Mouse (Mus musculus) gonadal fat pad, adult 2 months (tissue): ENCODE measurements around the gene Slf2. TPM values are rescaled to one million over a fixed set of nuclear protein-coding genes. Genes with fewer than 3 reads are reported as not detected.

Experiments
- DNase-seq: peaks from one replicate; pipeline ENCODE4 v3.0.0-alpha.2; 2012; ENCODE audit warnings: low read depth
- polyA plus RNA-seq: library from polyadenylated mRNA; depleted of rRNA; stranded (reverse); fragments of >200 nt; gene quantifications from 2 replicates; pipeline ENCODE4 v1.2.3, GENCODE M21; 2012; rRNA removed

Gene Slf2
- 45.2 and 53.7 TPM in 2 replicates for polyA plus RNA-seq

DNA sequence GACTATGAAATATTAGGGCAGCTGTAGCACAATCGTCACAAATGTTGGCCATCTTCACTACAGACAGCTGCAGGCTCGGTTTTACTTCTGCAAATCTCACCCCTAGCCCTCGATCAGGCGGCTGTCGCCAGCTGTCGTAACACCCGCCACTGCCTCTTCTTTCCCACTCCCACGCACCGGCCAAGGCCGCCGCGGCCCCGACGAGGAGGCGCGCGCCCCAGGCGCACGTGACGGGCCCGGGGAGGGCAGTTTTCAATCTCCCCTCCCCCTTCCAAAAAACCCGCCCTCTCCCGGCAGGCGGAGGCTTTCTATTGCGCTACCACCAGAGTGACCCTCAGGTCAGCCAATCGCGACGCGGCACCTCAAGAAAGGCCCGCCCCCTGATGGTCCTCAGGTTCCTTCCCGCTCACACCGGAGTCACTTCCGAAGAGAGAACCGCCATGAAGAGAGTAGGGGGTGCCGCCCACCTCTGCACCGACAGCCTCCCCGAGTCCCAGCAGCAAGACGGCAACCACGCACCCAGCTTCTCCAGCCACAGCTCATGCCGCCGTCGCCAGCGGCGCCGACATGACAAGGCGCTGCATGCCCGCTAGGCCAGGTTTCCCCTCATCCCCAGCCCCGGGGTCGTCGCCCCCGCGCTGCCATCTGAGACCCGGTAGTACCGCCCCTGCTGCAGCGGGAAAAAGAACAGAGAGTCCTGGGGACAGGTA lies at the start of gene Slf2:
TSS of gene Slf2 (plus strand) at position 408 of the 710 bp plus-strand sequence.
- peak; percentile 63 for DNase-seq

DNA sequence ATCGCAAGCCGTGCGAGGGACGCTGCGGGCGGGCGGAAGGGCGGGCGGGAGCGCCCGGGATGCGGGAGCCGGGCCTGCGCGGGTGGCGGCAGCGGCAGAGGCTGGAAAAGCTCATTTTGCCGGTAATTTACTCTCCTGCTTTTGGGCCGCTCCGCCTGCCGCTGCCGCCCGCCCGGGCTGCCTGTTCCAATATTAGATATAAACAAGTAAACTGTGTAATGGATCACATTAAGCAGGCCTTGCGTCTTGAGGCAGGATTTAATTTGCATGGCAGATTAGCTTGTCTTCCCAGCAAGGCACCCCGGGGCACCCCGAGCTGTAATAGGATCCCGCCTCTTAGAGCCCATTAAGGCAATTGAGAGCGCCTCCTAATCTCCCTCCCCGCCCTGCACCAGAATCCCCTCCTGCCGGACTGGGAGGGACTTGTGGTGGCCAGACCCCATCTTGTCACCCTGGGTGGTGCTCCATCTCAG lies 48.4 kb upstream of the Slf2 start:
- no peak for DNase-seq

DNA sequence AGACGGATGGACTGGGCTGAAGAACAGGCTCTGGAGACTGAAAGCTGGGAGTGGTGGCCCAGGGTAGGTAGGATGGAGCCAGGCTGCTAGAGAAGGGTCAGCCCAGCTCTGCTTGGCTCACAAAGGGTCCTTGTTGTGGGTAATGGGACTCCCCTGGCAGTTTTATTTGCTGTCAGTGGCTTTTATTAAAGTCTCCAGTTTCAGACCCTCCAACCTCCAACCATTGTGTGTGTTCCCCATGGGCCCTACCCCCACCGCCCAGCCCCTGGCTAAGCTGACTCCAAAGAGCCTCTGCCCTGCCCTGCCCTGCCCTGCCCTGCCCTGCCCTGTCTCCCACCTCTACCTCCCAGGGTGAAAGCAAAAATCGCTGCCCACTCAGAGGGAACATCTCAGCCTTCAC lies 46.6 kb upstream of the Slf2 start:
- DNase-seq, result no peak

DNA sequence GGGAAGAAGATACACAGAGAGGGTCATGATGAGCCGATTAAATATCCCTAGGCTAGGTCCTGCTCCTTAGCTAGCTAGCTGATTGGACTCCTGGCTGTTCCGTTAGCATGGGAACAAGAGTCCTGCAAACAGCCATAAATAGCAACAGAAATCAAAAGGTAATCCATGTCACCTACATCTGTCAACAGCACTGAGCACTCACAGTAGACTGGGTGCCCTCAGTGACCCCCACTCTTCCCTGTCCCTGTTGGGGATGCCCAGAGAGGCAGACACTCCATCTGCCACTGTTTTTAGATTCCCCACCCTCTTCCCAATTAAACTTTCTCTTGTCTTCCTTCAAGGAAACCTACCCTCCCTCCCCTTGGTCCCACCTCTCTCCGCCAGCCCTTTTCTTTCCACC lies 44.5 kb upstream of the Slf2 start:
- no peak for DNase-seq

DNA sequence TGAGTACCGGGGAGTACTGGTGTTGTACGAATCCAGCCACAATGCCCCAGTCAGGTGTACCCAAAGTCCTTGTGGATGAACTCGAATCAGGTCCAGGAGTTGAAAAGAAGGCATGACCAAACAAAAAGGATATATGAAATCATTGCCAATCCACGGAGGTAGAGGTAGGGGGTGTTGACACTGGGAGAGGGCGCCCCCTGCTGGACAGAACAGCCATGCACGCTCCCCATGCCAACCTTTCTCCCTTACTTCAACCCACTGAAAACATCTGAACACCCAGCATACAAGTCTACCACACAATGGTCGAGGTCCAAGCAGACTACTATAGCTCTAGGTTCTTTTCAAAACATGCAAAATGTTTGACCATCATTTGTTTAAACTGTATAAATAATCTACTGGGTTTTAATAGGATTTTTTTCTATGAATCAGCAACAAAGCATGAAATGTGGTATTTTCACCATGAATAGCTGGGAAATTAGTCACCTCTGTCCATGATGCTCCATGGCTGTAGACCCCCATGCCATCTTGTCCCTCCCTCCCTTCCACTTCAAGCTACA lies 43.2 kb upstream of the Slf2 start:
- DNase-seq, result no peak

DNA sequence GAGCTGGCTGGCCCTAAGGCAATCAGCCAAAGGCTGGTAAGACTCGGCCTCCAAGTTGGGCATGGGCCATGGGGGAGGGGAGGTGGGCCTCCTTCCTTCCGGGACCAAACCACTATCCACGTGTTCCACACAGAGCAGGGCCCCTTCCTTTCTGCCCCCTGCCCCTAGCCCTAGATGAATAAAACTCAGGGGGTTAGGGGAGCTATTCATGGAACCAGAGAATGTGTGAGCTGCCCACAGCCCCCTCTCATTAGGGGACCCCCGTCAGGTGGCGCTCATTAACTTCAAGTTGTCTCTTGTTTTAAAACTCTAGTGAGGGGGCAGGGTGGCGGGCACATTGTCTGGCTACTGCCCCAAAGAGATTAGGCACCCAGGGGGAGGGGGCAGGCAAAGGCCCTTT lies 41.4 kb upstream of the Slf2 start:
- no peak for DNase-seq

DNA sequence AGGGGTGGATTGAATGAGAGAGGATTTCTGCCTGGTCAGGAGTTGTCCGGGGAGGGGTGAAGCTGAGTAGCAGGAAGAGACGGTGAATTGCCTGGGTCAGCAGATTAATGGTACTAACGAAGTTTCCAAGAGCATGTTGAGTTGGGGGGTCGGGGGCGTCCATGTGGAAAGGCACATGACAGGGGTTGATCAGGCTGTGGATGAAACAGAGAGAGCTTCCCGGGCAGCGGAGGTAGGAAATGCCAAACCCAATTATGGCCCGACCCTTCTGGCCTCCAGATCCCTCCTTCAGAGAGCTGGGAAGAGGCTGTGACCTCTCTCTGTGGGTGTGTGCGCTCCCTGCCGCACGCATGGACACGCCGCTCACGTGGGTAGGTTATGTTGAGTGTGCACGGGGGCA lies 39.5 kb upstream of the Slf2 start:
- DNase-seq, result no peak

DNA sequence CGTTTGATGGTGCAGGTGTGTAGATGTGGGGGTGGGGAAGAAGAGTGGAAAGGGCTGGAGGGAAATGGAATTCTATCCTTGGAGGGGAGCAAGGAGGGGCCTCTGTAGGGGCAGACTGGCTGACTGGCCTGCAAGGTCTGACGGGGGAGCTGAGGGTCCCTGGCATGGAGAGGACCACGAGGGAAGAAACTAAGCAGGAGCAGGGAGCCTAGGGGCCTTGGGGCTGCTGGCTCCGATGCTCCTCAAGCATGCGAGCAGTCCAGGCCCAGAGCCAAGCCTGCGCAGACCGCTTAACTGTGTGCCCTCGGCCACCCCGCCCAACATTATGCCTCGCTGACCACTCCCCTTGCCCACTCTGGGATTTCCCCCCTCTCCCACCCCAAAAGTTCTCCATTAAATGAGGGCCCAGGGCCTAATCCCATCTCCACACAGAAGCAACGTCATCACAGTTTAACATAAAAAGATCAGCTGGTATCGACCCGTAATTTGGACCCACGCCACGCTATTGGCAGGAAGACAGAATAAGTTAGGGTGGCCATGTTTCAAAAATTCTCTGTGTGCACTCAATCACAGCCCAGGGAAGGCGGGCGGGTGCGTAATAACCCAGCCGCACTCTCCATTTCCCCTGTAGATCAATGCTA lies 37.6 kb upstream of the Slf2 start:
- DNase-seq, result no peak

DNA sequence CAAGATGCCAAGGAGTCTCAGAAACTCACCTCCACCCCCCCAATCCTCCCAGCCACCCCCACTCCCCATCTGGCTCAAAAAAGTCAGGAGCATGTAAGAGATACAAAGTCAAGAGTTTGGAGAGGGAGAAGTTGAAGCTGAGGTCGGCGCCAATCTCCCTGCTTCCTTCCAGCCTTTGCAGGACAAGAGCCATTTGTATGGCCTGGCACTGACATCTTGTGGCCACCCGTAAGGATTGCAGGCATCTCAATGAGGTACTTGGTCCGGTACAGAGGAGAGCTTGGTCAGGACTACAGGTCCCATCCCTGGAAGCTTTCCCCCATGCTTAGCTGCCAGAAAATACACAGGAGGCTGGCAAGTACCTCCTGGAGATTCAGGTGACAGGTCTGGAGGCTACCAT lies 35.7 kb upstream of the Slf2 start:
- no peak for DNase-seq

DNA sequence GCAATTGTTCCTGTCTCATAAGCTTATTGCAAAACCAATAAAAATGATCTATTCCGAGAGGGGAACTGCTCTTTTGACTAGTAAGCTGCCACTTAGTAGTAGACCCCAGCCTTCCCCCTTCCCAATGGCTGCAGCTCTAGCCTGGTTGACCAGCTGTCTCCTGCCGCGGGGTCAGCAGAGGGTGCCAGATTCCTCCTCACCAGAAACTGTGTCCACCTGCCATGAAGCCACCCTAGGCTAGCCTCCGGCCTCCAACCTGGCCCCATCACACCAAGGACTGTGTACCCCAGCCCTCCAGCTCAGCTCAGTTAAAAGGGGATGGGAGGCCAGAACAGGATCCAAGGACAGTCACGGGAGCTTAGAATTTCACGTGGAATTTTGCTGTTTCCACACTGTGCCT lies 34.5 kb upstream of the Slf2 start:
- no peak for DNase-seq

DNA sequence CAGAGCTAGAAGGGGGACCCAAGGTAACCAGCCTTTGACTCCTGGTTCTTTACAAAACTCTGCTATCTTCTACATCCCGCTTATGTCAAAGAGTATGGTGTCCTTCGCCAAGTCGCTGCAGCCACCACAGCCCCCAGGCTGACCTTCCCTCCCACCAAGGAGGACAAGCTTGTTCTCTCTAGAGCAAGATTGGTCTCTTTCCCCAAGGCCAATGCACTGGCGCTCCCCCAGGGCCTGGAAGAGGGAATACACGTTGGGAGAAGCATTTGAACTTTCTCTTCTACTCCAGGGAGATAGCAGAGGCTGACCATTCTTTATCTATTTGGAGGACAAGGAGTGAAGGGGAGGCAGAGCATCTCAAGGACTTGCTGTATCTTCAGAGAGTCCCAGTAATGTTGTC lies 33.4 kb upstream of the Slf2 start:
- no peak for DNase-seq

DNA sequence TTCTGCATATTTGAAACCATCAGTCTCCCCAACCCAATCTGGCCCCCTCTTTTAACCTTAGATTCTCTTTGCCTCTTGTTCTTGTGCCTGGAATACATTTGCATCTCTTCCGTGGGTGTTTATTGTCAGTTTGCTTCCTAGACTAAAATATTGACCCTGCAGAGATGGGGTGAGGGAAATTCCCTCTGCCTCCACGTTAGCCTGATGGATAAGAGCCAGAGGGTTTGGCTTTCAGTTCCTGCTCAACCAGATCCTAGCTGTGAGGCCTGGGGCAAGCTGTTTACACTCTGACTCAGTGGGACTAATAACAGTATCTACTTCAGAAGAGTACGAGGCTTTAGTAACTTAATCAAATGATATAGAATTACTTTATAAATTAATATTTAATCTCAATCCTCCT lies 32.3 kb upstream of the Slf2 start:
- DNase-seq, result no peak

DNA sequence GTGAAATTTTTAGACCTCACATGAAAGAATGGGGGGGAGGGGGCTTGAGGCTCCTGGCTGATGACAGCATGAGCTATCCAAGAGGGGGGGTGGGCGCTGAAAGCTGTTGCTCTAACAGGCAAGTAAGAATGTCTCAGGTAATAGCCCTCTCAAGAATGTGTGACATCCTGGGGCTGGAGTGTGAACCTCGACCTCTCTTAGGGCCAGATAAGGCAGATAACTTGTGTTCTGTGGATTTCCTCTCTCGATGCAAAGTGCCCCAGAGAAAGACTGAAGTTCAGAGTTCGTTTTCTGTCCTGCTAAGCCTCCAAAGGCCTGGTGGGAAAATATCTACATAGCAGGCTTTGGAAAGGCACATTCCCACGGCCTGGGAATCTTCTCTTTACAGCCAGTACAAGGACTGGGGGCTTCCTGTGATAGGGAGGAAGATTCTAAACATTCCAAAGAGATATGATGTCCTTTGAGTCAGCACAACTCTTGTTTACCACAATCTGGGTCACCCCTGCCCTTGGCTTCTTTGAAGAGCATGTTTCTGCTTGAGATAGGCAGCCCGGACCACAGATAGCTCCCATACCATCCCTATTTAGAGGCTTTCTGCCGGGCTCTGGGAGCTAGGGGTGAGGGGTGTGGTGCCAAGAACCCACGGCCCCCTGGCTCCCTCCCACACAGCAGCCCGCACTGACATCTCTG lies 31.7 kb upstream of the Slf2 start:
- DNase-seq, result no peak

DNA sequence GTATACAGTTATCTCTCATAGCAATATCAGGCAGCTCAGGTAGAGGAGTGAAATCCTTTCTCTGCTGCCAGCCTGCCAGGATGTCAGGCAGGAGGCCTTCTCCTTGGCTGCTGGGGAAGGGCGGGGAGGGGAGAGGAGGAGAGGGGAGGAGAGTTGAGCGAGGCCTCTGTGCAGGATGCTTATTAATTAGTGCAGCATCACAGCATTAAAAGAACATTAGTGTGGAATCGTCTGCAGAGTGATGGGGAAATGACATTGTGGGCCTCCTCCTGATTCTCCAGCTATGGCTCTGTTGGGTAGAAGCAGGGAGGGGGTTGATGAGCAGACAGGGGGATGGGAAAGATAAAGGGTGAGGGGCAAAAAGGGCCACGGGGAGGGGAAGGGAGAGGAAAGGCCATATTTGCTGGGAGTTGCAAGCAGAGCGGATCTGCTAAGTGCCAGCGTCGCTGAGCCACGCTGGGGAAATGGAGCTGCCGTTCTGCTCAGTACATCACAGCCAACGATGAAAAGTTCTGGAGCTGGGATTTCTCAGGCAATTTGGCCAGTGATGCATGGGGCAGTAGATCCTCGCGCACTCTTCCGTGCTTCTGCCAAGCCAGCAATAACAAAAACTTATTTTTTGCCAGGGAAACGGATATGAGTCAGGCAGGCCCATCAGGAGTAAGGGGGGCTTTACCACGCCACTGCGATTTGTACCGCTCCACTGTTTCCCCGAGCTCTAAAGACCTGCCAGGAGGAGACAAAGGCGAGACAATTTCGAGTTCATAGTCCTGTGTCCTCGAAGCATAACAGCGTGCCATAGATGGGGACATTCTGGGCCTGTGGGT lies 30.8 kb upstream of the Slf2 start:
- DNase-seq, result no peak

DNA sequence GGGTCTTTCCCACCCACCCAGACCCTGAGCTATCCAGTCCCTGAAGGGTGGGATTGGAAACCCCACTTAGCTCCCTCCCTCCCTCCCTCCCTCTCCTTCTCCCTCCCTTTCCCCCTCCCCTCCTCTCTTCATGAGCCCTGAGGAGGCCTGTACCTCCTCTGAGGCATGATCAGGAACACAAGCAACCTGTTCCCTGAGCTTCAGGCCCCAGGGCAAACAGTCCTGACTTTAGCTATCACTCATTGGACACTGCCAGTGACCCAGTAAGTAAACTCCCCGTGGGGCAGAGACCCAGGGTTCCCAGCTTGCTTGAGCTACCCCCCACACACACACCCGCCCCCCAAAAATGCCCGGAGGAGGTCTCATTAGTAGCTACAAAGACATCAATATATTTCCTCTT lies 29.9 kb upstream of the Slf2 start:
- DNase-seq, result no peak

DNA sequence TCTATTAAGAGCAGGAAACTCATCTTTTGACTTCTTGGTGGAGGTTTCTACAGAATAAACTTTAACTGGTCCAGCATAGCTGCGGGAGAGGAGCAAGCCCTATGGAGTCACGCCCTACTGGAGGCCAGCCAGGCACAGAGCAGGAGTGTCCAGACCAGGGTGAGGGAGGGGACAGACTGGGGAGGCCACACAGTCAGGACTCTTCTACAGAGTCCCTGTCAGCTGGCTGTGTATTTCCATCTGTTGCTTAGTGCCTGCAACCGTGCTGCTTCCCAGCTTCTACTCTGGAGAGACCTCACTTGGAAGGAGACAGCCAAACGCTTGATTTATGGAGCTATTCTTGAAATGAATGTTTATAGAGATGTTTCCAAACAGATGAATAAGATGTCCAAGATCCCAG lies 28.6 kb upstream of the Slf2 start:
- no peak for DNase-seq

DNA sequence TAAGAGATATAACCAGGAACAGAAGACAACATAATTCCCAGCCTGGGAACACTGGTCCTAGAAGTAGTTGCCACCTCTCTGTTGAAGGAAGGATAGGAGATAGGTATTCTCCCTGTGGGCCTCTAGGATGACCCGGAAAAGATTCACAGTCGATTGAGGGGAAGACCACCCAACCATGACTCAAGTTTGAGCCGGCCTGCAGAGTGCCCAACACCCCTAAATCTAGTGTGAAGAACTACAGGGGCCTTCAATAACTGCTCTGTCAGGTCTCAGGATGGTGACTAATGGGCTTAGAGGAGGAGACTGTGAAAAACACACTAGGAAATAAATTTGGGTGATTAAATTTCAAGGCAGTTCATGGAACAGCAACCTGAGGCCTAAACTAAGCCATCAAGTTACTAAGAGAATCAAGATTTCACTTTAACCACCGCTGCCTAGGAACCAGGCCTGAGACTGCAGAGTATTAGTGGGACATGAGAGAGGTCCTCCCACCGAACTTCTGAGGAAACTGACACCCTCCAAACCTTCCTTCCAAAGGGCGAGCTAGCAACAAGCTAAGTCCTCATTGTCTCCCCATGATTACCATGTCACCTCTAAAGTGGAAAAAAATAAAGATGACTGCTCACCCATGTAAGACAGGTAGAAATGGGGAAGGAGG lies 27.5 kb upstream of the Slf2 start:
- no peak for DNase-seq

DNA sequence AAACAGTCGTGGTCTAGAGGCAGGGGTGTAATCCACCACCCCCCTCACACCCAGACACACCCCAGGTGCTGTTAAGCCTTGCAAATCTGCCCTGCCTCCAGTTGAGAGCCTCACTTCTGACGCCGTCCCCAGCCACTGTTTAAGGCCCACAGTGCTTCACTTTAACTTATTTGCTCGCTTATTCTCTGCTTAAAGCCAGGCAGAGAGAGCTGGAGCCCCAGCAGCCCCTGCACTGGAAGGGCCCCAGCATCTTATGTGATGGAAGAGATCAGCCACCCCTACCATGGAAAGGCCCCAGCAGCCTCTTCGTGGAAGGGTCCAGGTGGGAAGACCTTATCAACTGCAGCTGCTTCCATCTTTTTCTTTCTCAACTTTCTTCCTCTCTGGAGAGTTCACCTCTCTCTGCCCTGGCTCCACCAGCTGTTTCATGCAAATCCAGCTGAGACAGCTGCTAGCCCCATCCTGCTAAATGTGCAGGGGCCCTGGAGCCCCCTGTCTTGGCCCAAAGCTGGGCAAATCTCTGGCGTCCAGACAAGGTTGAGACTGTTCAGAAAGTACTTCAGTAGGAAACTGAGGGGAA lies 26.7 kb upstream of the Slf2 start:
- DNase-seq, result no peak

DNA sequence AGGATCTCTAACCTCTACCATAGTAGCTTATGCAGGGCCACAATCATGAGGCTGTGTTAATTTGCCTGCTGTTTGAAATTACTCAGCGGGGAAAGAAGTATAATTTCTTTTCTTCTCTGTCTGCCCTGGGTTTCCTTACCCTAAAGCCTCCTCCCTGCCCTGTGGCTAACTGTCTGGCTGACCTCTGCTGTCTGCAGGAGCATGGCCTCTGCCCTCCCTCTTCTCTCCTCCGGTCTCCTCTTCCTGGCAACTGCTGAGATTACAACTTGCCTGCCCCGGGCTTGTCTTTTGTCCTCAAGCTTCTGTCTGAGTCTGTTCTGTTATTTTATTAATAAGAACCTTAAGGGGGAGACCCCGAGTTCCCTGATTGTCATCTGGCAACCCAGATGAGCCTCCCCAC lies 25.6 kb upstream of the Slf2 start:
- DNase-seq, result no peak

DNA sequence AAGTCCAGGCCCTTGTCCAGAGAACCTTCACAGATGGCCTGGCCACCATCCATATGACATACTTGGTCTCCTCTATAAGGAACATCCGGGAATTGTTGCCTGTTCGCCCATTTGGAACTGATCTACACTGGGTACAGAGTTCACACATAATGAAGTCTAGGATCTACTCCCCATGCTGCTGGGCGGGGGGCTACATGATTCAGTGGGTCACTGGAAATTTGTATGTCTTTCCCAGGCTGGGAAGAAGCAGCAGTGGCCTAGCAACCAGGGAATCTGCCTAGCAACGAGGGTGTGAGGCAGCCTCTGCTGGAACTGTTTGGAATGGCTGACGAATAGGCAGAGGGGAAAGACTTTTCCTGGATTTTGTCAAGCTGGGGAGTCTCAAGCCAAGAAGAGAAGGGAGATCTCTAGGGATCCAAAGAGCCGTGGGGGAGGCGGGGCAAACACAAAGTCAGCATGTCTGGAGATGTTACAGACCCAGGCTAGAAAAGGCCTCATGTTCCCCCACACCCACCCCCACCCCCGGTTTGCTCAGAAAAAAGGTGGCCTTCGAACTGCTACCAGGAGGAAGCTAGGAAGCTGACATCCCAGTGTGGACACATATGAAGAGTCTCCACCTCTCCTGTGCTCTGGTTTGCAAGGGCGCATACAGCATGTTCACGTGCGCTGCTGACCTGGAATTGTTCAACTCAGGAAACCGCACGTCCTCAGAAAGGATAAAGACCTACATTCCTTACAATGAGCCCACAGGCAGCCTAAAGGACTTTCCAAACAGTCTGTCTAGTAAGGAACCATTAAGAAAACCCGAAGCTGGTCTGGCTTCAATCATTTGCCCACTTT lies 22.9 kb upstream of the Slf2 start:
- DNase-seq, result no peak
